Mouse (Mus musculus) kidney, adult 2 months (tissue): Measurements from ENCODE around the gene Creb5. TPM values are rescaled to one million over a fixed set of nuclear protein-coding genes. Genes with fewer than 3 reads are reported as not detected.
A peak's percentile ranks its signal among the peaks of the same experiment; 100 is the strongest.

ENCODE experiments used
- DNase-seq: peaks from one replicate; pipeline ENCODE4 v3.0.0; 2021
- H3K27ac ChIP-seq: fragments of 200-500 bp; 2 replicates; pipeline ENCODE4 v1.5.1; 2012; ENCODE audit warnings: low read depth, low read length, control low read depth, inconsistent platforms; ENCODE audit not compliant: insufficient read depth
- H3K27me3 ChIP-seq: fragments of 200-500 bp; replicated peaks from 2 replicates; pipeline ENCODE4 v1.6.1; 2012; ENCODE audit warnings: mild to moderate bottlenecking, moderate library complexity, low read length, inconsistent platforms; ENCODE audit not compliant: control insufficient read depth, insufficient read depth
- H3K36me3 ChIP-seq: fragments of 200-500 bp; 2 replicates; pipeline ENCODE4 v1.6.1; 2012; ENCODE audit warnings: mild to moderate bottlenecking, moderate library complexity, low read length, inconsistent platforms; ENCODE audit not compliant: control insufficient read depth, insufficient read depth
- H3K4me1 ChIP-seq: fragments of 200-500 bp; 2 replicates; pipeline ENCODE4 v1.6.1; 2011; ENCODE audit warnings: low read length; ENCODE audit not compliant: control insufficient read depth, insufficient read depth
- H3K4me3 ChIP-seq: fragments of 200-500 bp; 2 replicates; pipeline ENCODE4 v1.5.1; 2011; ENCODE audit warnings: mild to moderate bottlenecking, low read depth, low read length, control low read depth; ENCODE audit not compliant: insufficient read depth
- CTCF ChIP-seq: fragments of 200-500 bp; conservative IDR thresholded peaks from 2 replicates; pipeline ENCODE4 v1.5.1; 2011; ENCODE audit warnings: low read depth, mild to moderate bottlenecking, control low read depth, low read length, moderate library complexity, mixed read lengths; ENCODE audit not compliant: insufficient read depth, insufficient read length
- POLR2A ChIP-seq: fragments of 200-500 bp; IDR thresholded peaks from one replicate; pipeline ENCODE4 v1.6.1; 2011; ENCODE audit warnings: low read depth, low read length, control low read depth
- WGBS: fragments of 180-500 bp; shearing (Covaris S2); methylation state at CpG from one replicate; pipeline ENCODE4 v1.1.7; 2018; 5-methylcytosine and 5-hydroxymethylcytosine counted together
- polyA plus RNA-seq: library from polyadenylated mRNA; depleted of rRNA; stranded (reverse); fragments of >200 nt; gene quantifications from 2 replicates; pipeline ENCODE4 v1.2.3, GENCODE M21; 2012

The Creb5 gene
- polyA plus RNA-seq, 1 experiment, result 0.67 TPM

GRCm38 (mm10) chr6:53569436-53569835 lies 282.4 kb downstream of the Creb5 start:
- Histone ChIP-seq H3K27me3 (no peaks in the 10 kb centered on the region), H3K4me1 (no peaks in the 10 kb centered on the region), H3K36me3 (no peaks in the 10 kb centered on the region), H3K27ac (no peak overlapping the region), H3K4me3 (no peak overlapping the region)
- DNase-seq, result no peak
- 62% methylated on average over 3 of the region's 3 CpGs for WGBS
- TF ChIP-seq CTCF, result no peak

- Histone ChIP-seq H3K27me3 (no peaks in the 10 kb centered on the region), H3K36me3 (no peaks in the 10 kb centered on the region), H3K4me1 (no peaks in the 10 kb centered on the region), H3K4me3 (no peak overlapping the region), H3K27ac (no peak overlapping the region)
- WGBS, result 97% methylated on average over 4 of the region's 4 CpGs
- DNase-seq, result no peak
- TF ChIP-seq POLR2A (no peak), CTCF (no peak)
These were observed 283.8 kb downstream of the Creb5 start for GRCm38 (mm10) chr6:53570906-53571305.

GRCm38 (mm10) chr6:53571571-53572122 lies 284.6 kb downstream of the Creb5 start:
- no peak overlapping the region for H3K4me3 ChIP-seq
- no peaks in the 10 kb centered on the region for H3K27me3 ChIP-seq
- no peak overlapping the region for H3K27ac ChIP-seq
- H3K36me3 ChIP-seq, result no peaks in the 10 kb centered on the region
- H3K4me1 ChIP-seq, result no peaks in the 10 kb centered on the region
- 93% methylated on average over 4 of the region's 4 CpGs for WGBS
- TF ChIP-seq POLR2A (no peak), CTCF (no peak)
- DNase-seq, result no peak

DNA sequence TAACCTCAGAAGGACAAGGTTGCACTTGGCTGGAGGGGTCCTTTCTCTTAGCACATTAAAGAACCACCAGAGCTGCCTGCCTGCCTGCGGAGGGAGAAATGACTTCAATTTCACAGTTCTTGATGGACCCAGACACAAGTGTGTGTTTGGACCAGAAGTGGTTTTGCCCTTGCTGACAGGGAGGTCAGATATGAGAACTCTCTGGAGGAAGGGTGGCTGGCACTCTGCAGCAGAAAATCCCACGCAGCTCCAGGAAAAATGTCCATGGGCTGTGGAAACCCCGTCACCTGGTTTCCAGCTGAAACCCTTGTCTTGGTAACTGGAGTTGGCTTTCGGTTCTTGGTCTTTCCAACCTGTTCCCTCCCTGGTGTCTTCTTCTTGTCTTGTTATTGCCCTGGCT lies 285.4 kb downstream of the Creb5 start:
- no peak for DNase-seq
- no peaks in the 10 kb centered on the region for H3K4me1 ChIP-seq
- H3K27me3 ChIP-seq, result no peaks in the 10 kb centered on the region
- TF ChIP-seq POLR2A (no peak), CTCF (no peak)
- no peaks in the 10 kb centered on the region for H3K36me3 ChIP-seq
- H3K4me3 ChIP-seq, result no peak overlapping the region
- H3K27ac ChIP-seq, result no peak overlapping the region
- WGBS, result 83% methylated on average over 4 of the region's 4 CpGs

DNA sequence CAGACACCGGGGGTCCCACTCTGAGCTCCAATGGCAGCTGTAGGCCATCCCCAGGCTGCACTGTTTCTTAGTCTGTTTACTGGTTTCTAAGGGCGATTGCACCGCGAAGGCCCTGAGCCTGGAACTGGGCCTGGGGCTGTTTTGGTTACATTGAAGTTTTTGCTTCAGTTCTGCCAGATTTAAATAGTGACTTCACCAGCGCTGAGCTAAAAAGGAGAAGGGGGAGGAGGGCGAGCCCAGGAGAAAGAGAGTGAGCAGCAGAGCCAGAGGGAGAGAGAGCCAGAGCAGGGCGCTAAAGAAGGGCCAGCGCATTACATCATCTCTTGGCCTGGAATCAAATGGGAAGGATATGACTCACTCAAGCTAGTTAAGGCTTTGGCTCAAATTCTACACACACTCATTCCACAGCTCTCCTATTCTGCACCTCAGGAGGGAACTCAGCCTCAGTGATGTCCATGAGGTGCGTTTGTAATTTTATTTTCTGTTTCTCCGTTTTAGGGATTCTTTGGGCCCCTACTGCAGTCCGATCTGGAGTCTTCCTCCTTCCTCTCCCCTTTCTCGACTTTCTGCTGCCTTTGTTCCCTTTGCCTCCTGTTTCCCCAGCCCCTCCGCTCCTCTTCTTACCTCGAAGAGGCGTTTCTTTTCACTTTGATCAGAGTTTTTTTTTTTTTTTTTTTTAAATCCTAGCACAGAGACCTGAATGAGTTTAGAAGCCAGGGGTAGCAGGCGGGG lies 286.1 kb downstream of the Creb5 start:
- H3K27ac ChIP-seq, result no peak overlapping the region

GRCm38 (mm10) chr6:53573711-53574065 lies 286.6 kb downstream of the Creb5 start:
- H3K27ac ChIP-seq, result no peak overlapping the region
- 2% methylated on average over 6 of the region's 6 CpGs for WGBS
- H3K4me1 ChIP-seq, result no peaks in the 10 kb centered on the region
- DNase-seq, result no peak
- H3K4me3 ChIP-seq, result no peak overlapping the region
- H3K27me3 ChIP-seq, result no peaks in the 10 kb centered on the region
- TF ChIP-seq CTCF (no peak), POLR2A (no peak)
- no peaks in the 10 kb centered on the region for H3K36me3 ChIP-seq

More for the DNA sequence above, 286.1 kb downstream of the Creb5 start:
- WGBS, result 8% methylated on average over 16 of the region's 16 CpGs
- Histone ChIP-seq H3K4me3 (peak overlapping the region; percentile 27), H3K27me3 (no peaks in the 10 kb centered on the region), H3K36me3 (no peaks in the 10 kb centered on the region), H3K4me1 (no peaks in the 10 kb centered on the region)
- DNase-seq, result peak; percentile 93
- TF ChIP-seq POLR2A, result no peak
- TF ChIP-seq CTCF, result no peak

- no peaks in the 10 kb centered on the region for H3K36me3 ChIP-seq
- TF ChIP-seq CTCF (no peak), POLR2A (no peak)
- DNase-seq, result no peak
- no peak overlapping the region for H3K27ac ChIP-seq
- H3K27me3 ChIP-seq, result no peaks in the 10 kb centered on the region
- 58% methylated on average over 12 of the region's 12 CpGs for WGBS
- no peaks in the 10 kb centered on the region for H3K4me1 ChIP-seq
- H3K4me3 ChIP-seq, result no peak overlapping the region
These were observed 287.0 kb downstream of the Creb5 start for GRCm38 (mm10) chr6:53574097-53574496.

GRCm38 (mm10) chr6:53575191-53575590 lies 288.1 kb downstream of the Creb5 start:
- Histone ChIP-seq H3K4me1 (no peaks in the 10 kb centered on the region), H3K36me3 (no peaks in the 10 kb centered on the region), H3K27me3 (no peaks in the 10 kb centered on the region), H3K4me3 (no peak overlapping the region), H3K27ac (no peak overlapping the region)
- 92% methylated on average over 4 of the region's 4 CpGs for WGBS
- TF ChIP-seq POLR2A (no peak), CTCF (no peak)
- no peak for DNase-seq
